Mouse (Mus musculus): ENCODE data around the gene Cabp2. TPM values are rescaled to one million over a fixed set of nuclear protein-coding genes. Genes with fewer than 3 reads are reported as not detected.
"Not testable (repeated sequence)": the region's sequence is repeated elsewhere in the genome, so short reads cannot be mapped to it uniquely, and the experiment has no call there.

The Cabp2 gene
- polyA plus RNA-seq, 1 experiment from 2014 or later, result 2.1 TPM

GRCm38 (mm10) chr19:4130106-4130505, 48.7 kb downstream of the Cabp2 start:
- no peak overlapping the region for H3K27ac ChIP-seq (ENCODE audit: low read length)
- H3K27me3 ChIP-seq (replicated peaks; ENCODE audit: control insufficient read depth, insufficient read depth, low read length), result no peaks in the 10 kb centered on the region
- H3K4me2 ChIP-seq (ENCODE audit: low read depth, low read length), result no peak overlapping the region
- peaks cover 8% of the 10 kb centered on the region for H3K4me1 ChIP-seq (ENCODE audit: control insufficient read depth, insufficient read depth, low read length)
- 88% methylated on average over 4 of the region's 4 CpGs for WGBS
- ATAC-seq, result no peak
- H3K9me3 ChIP-seq (ENCODE audit: control insufficient read depth, low read length), result no peaks in the 10 kb centered on the region
- H3K4me3 ChIP-seq (ENCODE audit: low read length), result no peak overlapping the region
- peaks cover 16% of the 10 kb centered on the region; the same call in 1 of the 2 replicates for H3K36me3 ChIP-seq (ENCODE audit: control insufficient read depth, insufficient read depth, low read length)
- no peak overlapping the region for H3K9ac ChIP-seq (ENCODE audit: low read depth, low read length)

DNA sequence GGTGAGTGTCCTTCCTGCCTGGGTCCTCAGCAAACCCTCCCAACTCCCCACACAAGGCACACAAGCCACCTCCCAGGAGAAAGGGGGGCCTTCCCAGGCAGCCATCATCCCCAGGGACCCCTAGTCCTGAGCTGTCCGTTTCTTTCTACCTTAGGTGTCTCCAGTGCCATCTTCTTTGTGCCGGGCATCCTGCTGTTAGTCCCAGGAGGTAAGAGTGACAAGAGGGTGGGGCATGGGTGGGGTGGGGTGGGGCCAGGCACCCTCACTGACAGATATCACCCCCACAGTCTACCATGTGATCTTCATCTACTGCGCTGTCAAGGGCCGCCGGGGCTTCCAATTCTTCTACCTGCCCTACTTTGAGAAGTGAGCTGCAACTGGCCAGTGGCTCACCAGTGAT, 49.7 kb downstream of the Cabp2 start:
- no peak for ATAC-seq
- Histone ChIP-seq H3K4me3 (ENCODE audit: low read length) (no peak overlapping the region), H3K4me1 (ENCODE audit: control insufficient read depth, insufficient read depth, low read length) (peaks cover 8% of the 10 kb centered on the region), H3K9ac (ENCODE audit: low read depth, low read length) (no peak overlapping the region), H3K27me3 (replicated peaks; ENCODE audit: control insufficient read depth, insufficient read depth, low read length) (no peaks in the 10 kb centered on the region), H3K9me3 (ENCODE audit: control insufficient read depth, low read length) (no peaks in the 10 kb centered on the region), H3K27ac (ENCODE audit: low read length) (no peak overlapping the region), H3K36me3 (ENCODE audit: control insufficient read depth, insufficient read depth, low read length) (peaks cover 16% of the 10 kb centered on the region; the same call in 1 of the 2 replicates), H3K4me2 (ENCODE audit: low read depth, low read length) (no peak overlapping the region)
- WGBS, result 86% methylated on average over 5 of the region's 5 CpGs

DNA sequence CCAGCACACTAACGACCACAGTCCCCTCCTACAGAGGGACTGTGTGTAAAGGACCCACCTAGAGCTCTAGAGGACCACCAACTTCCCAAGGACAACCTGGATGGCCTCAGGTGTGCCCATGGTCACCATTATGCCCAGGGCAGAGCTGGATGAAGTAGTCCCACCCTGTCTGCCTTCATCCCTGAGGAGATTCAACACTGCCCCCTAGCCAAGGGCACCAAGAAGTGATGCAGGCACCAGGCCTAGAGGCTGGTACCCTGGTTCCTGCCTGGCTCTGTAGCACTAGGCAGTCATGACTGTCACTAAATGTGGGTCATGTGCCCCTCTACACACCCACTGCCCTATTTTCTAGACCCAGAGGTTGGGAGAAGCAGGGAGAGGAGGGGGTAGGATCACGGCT, 50.4 kb downstream of the Cabp2 start:
- no peak overlapping the region for H3K27ac ChIP-seq (ENCODE audit: low read length)
- no peak overlapping the region for H3K4me2 ChIP-seq (ENCODE audit: low read depth, low read length)
- peaks cover 4% of the 10 kb centered on the region for H3K4me1 ChIP-seq (ENCODE audit: control insufficient read depth, insufficient read depth, low read length)
- no peaks in the 10 kb centered on the region for H3K9me3 ChIP-seq (ENCODE audit: control insufficient read depth, low read length)
- peaks cover 16% of the 10 kb centered on the region; the same call in 1 of the 2 replicates for H3K36me3 ChIP-seq (ENCODE audit: control insufficient read depth, insufficient read depth, low read length)
- H3K9ac ChIP-seq (ENCODE audit: low read depth, low read length), result no peak overlapping the region
- H3K27me3 ChIP-seq (replicated peaks; ENCODE audit: control insufficient read depth, insufficient read depth, low read length), result no peaks in the 10 kb centered on the region
- no peak overlapping the region for H3K4me3 ChIP-seq (ENCODE audit: low read length)
- WGBS, result 81% methylated on average over 2 of the region's 2 CpGs
- ATAC-seq, result no peak; the same call in 1 of the 2 replicates

- no peaks in the 10 kb centered on the region for H3K27me3 ChIP-seq (replicated peaks; ENCODE audit: control insufficient read depth, insufficient read depth, low read length)
- peaks cover 16% of the 10 kb centered on the region; the same call in 1 of the 2 replicates for H3K36me3 ChIP-seq (ENCODE audit: control insufficient read depth, insufficient read depth, low read length)
- H3K9ac ChIP-seq (ENCODE audit: low read depth, low read length), result no peak overlapping the region
- H3K4me3 ChIP-seq (ENCODE audit: low read length), result no peak overlapping the region
- no peaks in the 10 kb centered on the region; the same call in 1 of the 2 replicates for H3K4me1 ChIP-seq (ENCODE audit: control insufficient read depth, insufficient read depth, low read length)
- no peak overlapping the region for H3K27ac ChIP-seq (ENCODE audit: low read length)
- 87% methylated on average over 4 of the region's 4 CpGs for WGBS
- no peak overlapping the region for H3K4me2 ChIP-seq (ENCODE audit: low read depth, low read length)
- no peaks in the 10 kb centered on the region for H3K9me3 ChIP-seq (ENCODE audit: control insufficient read depth, low read length)
- no peak for ATAC-seq
These were observed 53.0 kb downstream of the Cabp2 start for GRCm38 (mm10) chr19:4134354-4134753.

DNA sequence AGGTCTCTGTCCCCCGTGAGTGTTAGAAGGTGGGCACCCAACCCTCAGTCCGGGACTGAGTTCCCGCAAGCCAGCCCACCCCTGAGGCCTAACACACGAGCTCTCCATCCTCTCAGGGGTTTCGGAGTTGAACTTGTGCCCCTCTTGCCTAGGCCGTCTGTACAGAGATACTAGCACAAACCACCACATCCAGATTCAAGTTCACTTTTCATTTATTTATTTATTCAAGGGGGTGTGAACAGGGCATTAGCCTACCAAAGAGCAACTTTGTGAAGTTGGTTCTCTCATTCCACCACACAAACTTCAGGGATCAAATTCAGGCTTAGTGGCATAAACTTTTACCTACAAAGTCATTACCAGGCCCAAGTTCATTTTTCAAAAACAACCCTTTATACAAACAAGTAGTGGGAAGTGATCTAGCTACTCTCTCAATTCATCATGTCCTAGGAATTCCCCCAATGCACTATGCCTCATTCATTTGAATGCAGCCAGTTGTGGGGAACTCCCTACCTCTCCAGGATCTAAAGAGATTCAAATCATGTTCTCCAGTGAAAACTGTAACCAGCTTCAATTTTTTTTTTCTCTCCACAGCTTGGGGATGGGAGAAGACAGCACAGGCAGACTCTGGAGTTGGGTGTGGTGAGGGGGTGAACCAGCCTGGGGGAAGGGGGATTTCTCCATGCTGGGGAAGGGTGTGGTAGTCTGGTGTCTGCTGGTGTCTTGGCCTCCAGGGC, 54.0 kb downstream of the Cabp2 start:
- WGBS, result 80% methylated on average over 6 of the region's 6 CpGs
- peaks cover 16% of the 10 kb centered on the region; the same call in 1 of the 2 replicates for H3K36me3 ChIP-seq (ENCODE audit: control insufficient read depth, insufficient read depth, low read length)
- not testable (repeated sequence) for H3K4me2 ChIP-seq (ENCODE audit: low read depth, low read length); H3K27ac ChIP-seq (ENCODE audit: low read length); H3K4me1 ChIP-seq (ENCODE audit: control insufficient read depth, insufficient read depth, low read length); H3K9ac ChIP-seq (ENCODE audit: low read depth, low read length); H3K4me3 ChIP-seq (ENCODE audit: low read length); H3K27me3 ChIP-seq (replicated peaks; ENCODE audit: control insufficient read depth, insufficient read depth, low read length); H3K9me3 ChIP-seq (ENCODE audit: control insufficient read depth, low read length); ATAC-seq

- ATAC-seq, result peak; percentile 66
- not testable (repeated sequence) for H3K4me1 ChIP-seq (ENCODE audit: control insufficient read depth, insufficient read depth, low read length); H3K9me3 ChIP-seq (ENCODE audit: control insufficient read depth, low read length); H3K4me2 ChIP-seq (ENCODE audit: low read depth, low read length); H3K4me3 ChIP-seq (ENCODE audit: low read length); H3K9ac ChIP-seq (ENCODE audit: low read depth, low read length); H3K27me3 ChIP-seq (replicated peaks; ENCODE audit: control insufficient read depth, insufficient read depth, low read length); H3K27ac ChIP-seq (ENCODE audit: low read length)
- WGBS, result 19% methylated on average over 8 of the region's 8 CpGs
- H3K36me3 ChIP-seq (ENCODE audit: control insufficient read depth, insufficient read depth, low read length), result peaks cover 15% of the 10 kb centered on the region; the same call in 1 of the 2 replicates
These were observed 54.6 kb downstream of the Cabp2 start for GRCm38 (mm10) chr19:4135963-4136345.

GRCm38 (mm10) chr19:4136463-4136862, 55.1 kb downstream of the Cabp2 start:
- Histone ChIP-seq H3K27ac (ENCODE audit: low read length) (no peak overlapping the region), H3K4me1 (ENCODE audit: control insufficient read depth, insufficient read depth, low read length) (no peaks in the 10 kb centered on the region; the same call in 1 of the 2 replicates), H3K9me3 (ENCODE audit: control insufficient read depth, low read length) (no peaks in the 10 kb centered on the region), H3K4me2 (ENCODE audit: low read depth, low read length) (no peak overlapping the region), H3K4me3 (ENCODE audit: low read length) (no peak overlapping the region), H3K36me3 (ENCODE audit: control insufficient read depth, insufficient read depth, low read length) (peaks cover 10% of the 10 kb centered on the region; the same call in 1 of the 2 replicates), H3K9ac (ENCODE audit: low read depth, low read length) (no peak overlapping the region), H3K27me3 (replicated peaks; ENCODE audit: control insufficient read depth, insufficient read depth, low read length) (no peaks in the 10 kb centered on the region)
- WGBS, result 84% methylated on average over 5 of the region's 5 CpGs
- no peak for ATAC-seq

Other genes with a start within 250 kb of the Cabp2 start
- 57.8 and 67.5 TPM in 2 replicates for gene Chka, start 229.8 kb upstream of the Cabp2 start, polyA plus RNA-seq (2015; fragmentation: Nextera tagmentation; extraction: Ambion mirVana)
- gene Tcirg1, start 174.4 kb upstream of the Cabp2 start, polyA plus RNA-seq (2015; fragmentation: Nextera tagmentation; extraction: Ambion mirVana), result 73.3 and 84.5 TPM in 2 replicates
- gene Ndufs8, start 168.8 kb upstream of the Cabp2 start, polyA plus RNA-seq (2015; fragmentation: Nextera tagmentation; extraction: Ambion mirVana), result 412 and 424 TPM in 2 replicates
- gene Aldh3b1, start 151.8 kb upstream of the Cabp2 start, polyA plus RNA-seq (2015; fragmentation: Nextera tagmentation; extraction: Ambion mirVana), result 4.2 TPM in 2 replicates
- 27.0 and 29.8 TPM in 2 replicates for gene Unc93b1, start 146.4 kb upstream of the Cabp2 start, polyA plus RNA-seq (2015; fragmentation: Nextera tagmentation; extraction: Ambion mirVana)
- not detected in 2 replicates for gene Aldh3b3, start 122.9 kb upstream of the Cabp2 start, polyA plus RNA-seq (2015; fragmentation: Nextera tagmentation; extraction: Ambion mirVana)
- 0.61 and 1.2 TPM in 2 replicates for gene Aldh3b2, start 109.2 kb upstream of the Cabp2 start, polyA plus RNA-seq (2015; fragmentation: Nextera tagmentation; extraction: Ambion mirVana)
- gene Acy3, start 95.0 kb upstream of the Cabp2 start, polyA plus RNA-seq (2015; fragmentation: Nextera tagmentation; extraction: Ambion mirVana), result 16.9 and 20.1 TPM in 2 replicates
- 0.73 and 0.83 TPM in 2 replicates for gene Tbx10, start 88.8 kb upstream of the Cabp2 start, polyA plus RNA-seq (2015; fragmentation: Nextera tagmentation; extraction: Ambion mirVana)
- gene Nudt8, start 81.0 kb upstream of the Cabp2 start, polyA plus RNA-seq (2015; fragmentation: Nextera tagmentation; extraction: Ambion mirVana), result 40.9 and 41.0 TPM in 2 replicates
- 2.0 and 2.4 TPM in 2 replicates for gene Gm49405, start 81.0 kb upstream of the Cabp2 start, polyA plus RNA-seq (2015; fragmentation: Nextera tagmentation; extraction: Ambion mirVana)
- 2.4 and 3.4 TPM in 2 replicates for gene Doc2g, start 78.3 kb upstream of the Cabp2 start, polyA plus RNA-seq (2015; fragmentation: Nextera tagmentation; extraction: Ambion mirVana)
- gene Ndufv1, start 68.8 kb upstream of the Cabp2 start, polyA plus RNA-seq (2015; fragmentation: Nextera tagmentation; extraction: Ambion mirVana), result 299 and 309 TPM in 2 replicates
- 1,107 and 1,114 TPM in 2 replicates for gene Gstp1, start 43.6 kb upstream of the Cabp2 start, polyA plus RNA-seq (2015; fragmentation: Nextera tagmentation; extraction: Ambion mirVana)
- gene Gstp2, start 35.6 kb upstream of the Cabp2 start, polyA plus RNA-seq (2015; fragmentation: Nextera tagmentation; extraction: Ambion mirVana), result 33.6 and 65.0 TPM in 2 replicates
- 15.1 and 18.1 TPM in 2 replicates for gene Gstp3, start 22.0 kb upstream of the Cabp2 start, polyA plus RNA-seq (2015; fragmentation: Nextera tagmentation; extraction: Ambion mirVana)
- 159 TPM in 2 replicates for gene Cdk2ap2, start 15.6 kb downstream of the Cabp2 start, polyA plus RNA-seq (2015; fragmentation: Nextera tagmentation; extraction: Ambion mirVana)
- 17.5 and 19.7 TPM in 2 replicates for gene Pitpnm1, start 18.4 kb downstream of the Cabp2 start, polyA plus RNA-seq (2015; fragmentation: Nextera tagmentation; extraction: Ambion mirVana)
- gene Aip, start 44.3 kb downstream of the Cabp2 start, polyA plus RNA-seq (2015; fragmentation: Nextera tagmentation; extraction: Ambion mirVana), result 78.4 and 81.2 TPM in 2 replicates
- gene Gpr152, start 58.2 kb downstream of the Cabp2 start, polyA plus RNA-seq (2015; fragmentation: Nextera tagmentation; extraction: Ambion mirVana), result 0.04 TPM in 1 of 2 replicates, not detected in the other
- 0.11 and 0.20 TPM in 2 replicates for gene Cabp4, start 62.5 kb downstream of the Cabp2 start, polyA plus RNA-seq (2015; fragmentation: Nextera tagmentation; extraction: Ambion mirVana)
- gene Coro1b, start 67.0 kb downstream of the Cabp2 start, polyA plus RNA-seq (2015; fragmentation: Nextera tagmentation; extraction: Ambion mirVana), result 264 and 288 TPM in 2 replicates
- gene Ptprcap, start 72.0 kb downstream of the Cabp2 start, polyA plus RNA-seq (2015; fragmentation: Nextera tagmentation; extraction: Ambion mirVana), result 5.8 and 6.7 TPM in 2 replicates
- gene Rps6kb2, start 81.8 kb downstream of the Cabp2 start, polyA plus RNA-seq (2015; fragmentation: Nextera tagmentation; extraction: Ambion mirVana), result 43.9 and 49.7 TPM in 2 replicates
- gene Carns1, start 93.9 kb downstream of the Cabp2 start, polyA plus RNA-seq (2015; fragmentation: Nextera tagmentation; extraction: Ambion mirVana), result 1.3 and 1.4 TPM in 2 replicates
- gene Tbc1d10c, start 109.7 kb downstream of the Cabp2 start, polyA plus RNA-seq (2015; fragmentation: Nextera tagmentation; extraction: Ambion mirVana), result 3.6 and 4.0 TPM in 2 replicates
- 759 and 799 TPM in 2 replicates for gene Ppp1ca, start 110.5 kb downstream of the Cabp2 start, polyA plus RNA-seq (2015; fragmentation: Nextera tagmentation; extraction: Ambion mirVana)
- gene Rad9a, start 120.1 kb downstream of the Cabp2 start, polyA plus RNA-seq (2015; fragmentation: Nextera tagmentation; extraction: Ambion mirVana), result 31.7 and 34.2 TPM in 2 replicates
- 5.9 TPM in 2 replicates for gene Clcf1, start 132.7 kb downstream of the Cabp2 start, polyA plus RNA-seq (2015; fragmentation: Nextera tagmentation; extraction: Ambion mirVana)
- not detected in 2 replicates for gene AC109138.7, start 132.8 kb downstream of the Cabp2 start, polyA plus RNA-seq (2015; fragmentation: Nextera tagmentation; extraction: Ambion mirVana)
- gene Pold4, start 150.3 kb downstream of the Cabp2 start, polyA plus RNA-seq (2015; fragmentation: Nextera tagmentation; extraction: Ambion mirVana), result 46.7 and 52.9 TPM in 2 replicates
- 31.8 and 33.6 TPM in 2 replicates for gene Ssh3, start 187.6 kb downstream of the Cabp2 start, polyA plus RNA-seq (2015; fragmentation: Nextera tagmentation; extraction: Ambion mirVana)
- gene Ankrd13d, start 201.6 kb downstream of the Cabp2 start, polyA plus RNA-seq (2015; fragmentation: Nextera tagmentation; extraction: Ambion mirVana), result 4.1 and 4.6 TPM in 2 replicates
- 15.3 and 15.4 TPM in 2 replicates for gene Grk2, start 224.6 kb downstream of the Cabp2 start, polyA plus RNA-seq (2015; fragmentation: Nextera tagmentation; extraction: Ambion mirVana)

All from intestine, embryonic 16.5 days (tissue).